Mouse (Mus musculus) frontal cortex, adult (tissue): ENCODE data around the gene Cep250.
"Not testable (repeated sequence)": the region's sequence is repeated elsewhere in the genome, so short reads cannot be mapped to it uniquely, and the experiment has no call there.

ENCODE experiments used
- ATAC-seq: cut with Nextera tagmentation; 2 replicates; pipeline ENCODE4 v1.9.2; 2017; ENCODE audit warnings: mild to moderate bottlenecking, moderate library complexity, mixed read lengths; ENCODE audit not compliant: low TSS enrichment

The Cep250 gene

GRCm38 (mm10) chr2:155956134-155957059 lies at the start of gene Cep250:
Gene Cep250 (plus strand): TSS chr2:155956458.
- peak; percentile 97 for ATAC-seq

DNA sequence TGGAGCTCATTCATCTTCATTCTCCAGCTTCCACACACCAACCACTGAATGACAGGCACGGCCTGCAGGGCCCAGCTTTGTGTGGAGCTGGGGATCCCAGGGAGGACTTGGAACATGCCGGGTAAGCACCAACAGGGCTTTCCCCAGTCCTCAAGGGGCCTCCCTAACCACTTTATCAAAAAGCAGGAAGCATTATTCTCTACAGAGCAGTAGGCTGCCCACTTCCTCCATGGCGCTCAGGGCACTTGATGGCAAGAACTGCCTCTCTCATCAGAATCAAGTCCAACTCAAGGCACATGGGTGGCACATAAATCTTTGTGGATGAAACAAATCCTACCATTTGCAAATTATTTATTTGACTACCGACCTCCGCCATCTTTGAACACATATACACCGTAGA lies 41.6 kb upstream of the Cep250 start:
- ATAC-seq: no peak

- ATAC-seq: no peak
Measured at GRCm38 (mm10) chr2:155923143-155923542, 33.1 kb upstream of the Cep250 start.

DNA sequence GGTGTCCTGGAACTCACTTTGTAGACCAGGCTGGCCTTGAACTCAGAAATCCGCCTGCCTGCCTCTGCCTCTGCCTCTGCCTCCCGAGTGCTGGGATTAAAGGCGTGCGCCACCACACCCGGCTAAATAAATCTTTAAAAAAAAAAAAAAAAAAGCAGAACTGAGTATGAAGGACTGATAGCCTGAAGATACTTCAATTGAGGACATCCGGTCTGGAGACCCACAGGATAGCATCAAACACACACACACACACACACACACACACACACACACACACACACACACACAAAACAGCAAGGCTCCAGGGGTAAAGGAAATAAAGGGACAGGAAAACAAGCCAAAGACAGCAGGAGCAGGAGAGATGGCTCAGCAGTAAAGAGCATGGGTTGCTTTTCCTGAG lies 31.0 kb upstream of the Cep250 start:
- ATAC-seq: not testable (repeated sequence)

DNA sequence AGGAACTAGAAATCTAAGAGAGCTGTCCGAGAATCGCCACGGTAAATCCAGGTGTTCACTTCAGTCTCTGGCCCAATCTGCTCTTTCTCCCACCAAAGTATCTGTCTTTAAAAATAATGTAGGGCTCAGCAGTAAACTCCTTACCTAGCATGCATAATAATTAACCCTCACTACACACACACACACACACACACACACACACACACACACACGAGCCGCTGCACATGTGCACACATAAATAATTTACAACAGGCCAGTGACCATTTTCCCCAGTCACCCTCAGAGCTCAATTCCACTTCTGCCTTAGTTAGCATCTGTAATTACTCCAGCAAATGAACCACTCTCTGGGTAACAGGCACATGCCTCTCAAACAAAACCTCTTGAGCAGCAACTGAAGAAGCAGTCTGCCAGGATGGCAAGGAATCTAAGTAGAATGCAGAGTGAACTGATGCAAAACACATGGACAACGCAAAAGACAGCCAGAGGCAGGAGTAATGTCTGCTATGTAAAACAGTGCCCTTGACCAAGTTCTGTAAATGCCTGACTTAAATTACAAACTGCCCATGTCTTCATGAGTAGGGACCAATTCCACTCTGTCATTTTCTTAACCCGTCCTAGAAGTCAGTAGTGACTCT lies 27.4 kb upstream of the Cep250 start:
- ATAC-seq: no peak

- peak; percentile 97 for ATAC-seq
Measured at GRCm38 (mm10) chr2:155929531-155930442, 26.5 kb upstream of the Cep250 start, which contains the start of gene Uqcc1. Gene Uqcc1 (minus strand): TSS chr2:155930310.

GRCm38 (mm10) chr2:155939897-155940529 lies 16.2 kb upstream of the Cep250 start:
- no peak for ATAC-seq

DNA sequence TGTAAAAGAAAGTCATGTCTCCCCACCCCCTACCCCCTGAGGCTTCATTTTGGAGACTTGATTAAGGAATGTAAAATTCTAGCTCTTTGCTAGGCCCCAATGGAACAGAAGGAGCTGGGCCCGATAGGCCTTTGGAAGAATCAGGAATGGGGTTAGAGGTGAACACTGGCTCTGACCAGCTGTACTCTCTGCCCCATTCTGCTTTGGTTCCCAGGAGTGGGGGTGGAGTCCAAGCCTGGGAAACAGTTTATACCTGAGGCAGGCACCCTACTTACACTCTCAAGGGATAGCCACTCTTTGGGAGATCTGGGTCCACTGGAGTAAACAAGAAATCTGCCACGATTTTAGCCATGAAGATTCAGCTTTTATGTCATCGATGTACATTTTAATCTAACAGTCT lies 15.6 kb upstream of the Cep250 start, which contains the start of gene Gm15557:
Gm15557 (plus strand) TSS at position 48 of the 400 bp plus-strand sequence.
- ATAC-seq: no peak

GRCm38 (mm10) chr2:155941697-155942442 lies 14.4 kb upstream of the Cep250 start:
- ATAC-seq: no peak

GRCm38 (mm10) chr2:155943463-155943862 lies 12.8 kb upstream of the Cep250 start:
- ATAC-seq: no peak

GRCm38 (mm10) chr2:155944685-155945084 lies 11.6 kb upstream of the Cep250 start:
- no peak for ATAC-seq

GRCm38 (mm10) chr2:155945124-155945523 lies 11.1 kb upstream of the Cep250 start, which contains the start of gene Gdf5:
Gene Gdf5 (minus strand): TSS chr2:155945367.
- peak; percentile 89 for ATAC-seq

GRCm38 (mm10) chr2:155945580-155945979 lies 10.7 kb upstream of the Cep250 start:
- ATAC-seq: no peak

- ATAC-seq: peak; percentile 41; the same call in 1 of the 2 replicates
Measured at GRCm38 (mm10) chr2:155946069-155946468, 10.2 kb upstream of the Cep250 start.

- no peak for ATAC-seq
Measured at GRCm38 (mm10) chr2:155946499-155946898, 9.8 kb upstream of the Cep250 start.

- ATAC-seq: no peak
Measured at GRCm38 (mm10) chr2:155947390-155948002, 8.8 kb upstream of the Cep250 start.

- ATAC-seq: no peak
Measured at GRCm38 (mm10) chr2:155949362-155949761, 6.9 kb upstream of the Cep250 start.

- peak; percentile 53; the same call in 1 of the 2 replicates for ATAC-seq
Measured at GRCm38 (mm10) chr2:155952006-155952405, 4.3 kb upstream of the Cep250 start.

DNA sequence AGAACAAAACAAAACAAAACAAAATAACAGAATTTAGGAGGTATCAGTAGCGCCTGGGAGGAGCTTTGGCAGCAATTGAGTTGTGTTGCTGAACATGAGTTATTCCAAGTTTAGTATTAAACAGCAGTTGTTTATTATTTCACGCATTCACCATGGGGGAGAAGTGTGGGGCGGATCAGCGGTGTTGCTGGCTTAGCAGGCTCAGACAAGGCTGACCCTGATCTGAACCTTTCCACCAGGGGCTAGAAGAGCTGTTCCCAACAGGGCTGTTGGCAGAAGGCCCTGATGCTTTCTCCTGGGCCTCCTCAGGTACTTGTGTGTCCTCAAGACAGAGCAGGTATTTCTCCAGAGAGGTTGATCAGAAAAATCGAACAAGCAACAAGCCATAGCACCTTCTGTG lies 3.7 kb downstream of the Cep250 start:
- ATAC-seq: no peak

GRCm38 (mm10) chr2:155961862-155962261 lies 5.6 kb downstream of the Cep250 start:
- no peak for ATAC-seq
